Mouse (Mus musculus) embryo, embryonic 10 days (tissue): ENCODE data around the gene Mad2l1bp.

ENCODE experiments used
- DNase-seq: peaks from one replicate; pipeline ENCODE4 v3.0.0-alpha.2; 2015; ENCODE audit warnings: low spot score

Mad2l1bp gene

GRCm38 (mm10) chr17:46156680-46157079 is 3.3 kb upstream of the Mad2l1bp start:
- DNase-seq = no peak

- no peak for DNase-seq
These were observed 983 bp upstream of the Mad2l1bp start for GRCm38 (mm10) chr17:46154336-46154735.

GRCm38 (mm10) chr17:46143578-46144423 is 9.6 kb downstream of the Mad2l1bp start, which contains the start of gene Rsph9:
Rsph9 (minus strand) TSS chr17:46144216.
- peak; percentile 88 for DNase-seq

GRCm38 (mm10) chr17:46139872-46140271 is 13.5 kb downstream of the Mad2l1bp start:
- no peak for DNase-seq

- DNase-seq = no peak
These were observed 14.7 kb downstream of the Mad2l1bp start for GRCm38 (mm10) chr17:46138563-46139236.

- DNase-seq = no peak
These were observed 20.5 kb downstream of the Mad2l1bp start for GRCm38 (mm10) chr17:46132862-46133261.

- peak; percentile 85 for DNase-seq
These were observed 21.2 kb downstream of the Mad2l1bp start for GRCm38 (mm10) chr17:46132058-46132718.

GRCm38 (mm10) chr17:46129741-46130498 is 23.4 kb downstream of the Mad2l1bp start:
- no peak for DNase-seq

GRCm38 (mm10) chr17:46127814-46128493 is 25.4 kb downstream of the Mad2l1bp start:
- DNase-seq = no peak

- DNase-seq = peak; percentile 25
These were observed 26.7 kb downstream of the Mad2l1bp start for GRCm38 (mm10) chr17:46126608-46127007.

GRCm38 (mm10) chr17:46123953-46124700 is 29.2 kb downstream of the Mad2l1bp start:
- no peak for DNase-seq

- DNase-seq = no peak
These were observed 30.1 kb downstream of the Mad2l1bp start for GRCm38 (mm10) chr17:46123285-46123684.

GRCm38 (mm10) chr17:46122791-46123190 is 30.6 kb downstream of the Mad2l1bp start:
- no peak for DNase-seq

GRCm38 (mm10) chr17:46119641-46120040 is 33.7 kb downstream of the Mad2l1bp start:
- no peak for DNase-seq

- no peak for DNase-seq
These were observed 34.9 kb downstream of the Mad2l1bp start for GRCm38 (mm10) chr17:46118423-46118850.

- no peak for DNase-seq
These were observed 35.5 kb downstream of the Mad2l1bp start for GRCm38 (mm10) chr17:46117623-46118422.

GRCm38 (mm10) chr17:46116881-46117280 is 36.5 kb downstream of the Mad2l1bp start:
- DNase-seq = no peak

- DNase-seq = no peak
These were observed 37.2 kb downstream of the Mad2l1bp start for GRCm38 (mm10) chr17:46116138-46116537.

- no peak for DNase-seq
These were observed 37.9 kb downstream of the Mad2l1bp start for GRCm38 (mm10) chr17:46115489-46115888.
